Mouse (Mus musculus): ENCODE data around the gene Mpp2.

DNA sequence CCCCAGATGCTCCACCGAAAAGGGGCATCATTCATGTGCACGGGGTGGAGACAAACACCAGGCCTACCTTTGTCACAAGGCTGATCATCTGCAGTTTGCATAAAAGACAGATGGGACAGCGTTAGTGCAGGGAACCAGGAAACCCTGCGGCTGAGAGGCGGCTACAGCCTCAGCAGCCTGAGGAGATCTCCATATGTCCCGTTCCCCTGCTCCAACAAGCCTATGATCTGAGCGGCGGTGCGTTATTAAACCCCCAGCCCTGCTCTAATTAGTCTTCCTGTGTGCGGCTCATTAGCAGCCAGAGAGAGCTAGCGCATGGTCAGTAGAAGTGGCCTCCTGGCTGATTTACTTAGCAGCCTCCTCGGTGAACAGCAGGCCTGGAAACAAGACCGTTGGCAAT, 78.2 kb downstream of the Mpp2 start:
- no peak for TF ChIP-seq CTCF (IDR thresholded peaks at IDR 0.05; ENCODE audit: borderline replicate concordance, insufficient read depth, low read length)
- TF ChIP-seq POLR2A (IDR thresholded peaks at IDR 0.05; ENCODE audit: low read depth, low read length): no peak
